Mouse (Mus musculus): ENCODE data around the gene Ep400. TPM values are rescaled to one million over a fixed set of nuclear protein-coding genes. Genes with fewer than 3 reads are reported as not detected.

Gene Ep400
- polyA plus RNA-seq, 1 experiment: 53.1 TPM

- Histone ChIP-seq H3K27ac (ENCODE audit: insufficient read depth, low read length) (no peak within 1 kb of the TSS), H3K4me1 (ENCODE audit: control insufficient read depth, insufficient read depth, low read length) (0 out of 2 replicates have a peak, but pooled peaks cover 5% of the 10 kb centered on the region), H3K4me3 (ENCODE audit: insufficient read depth, low read length) (peak within 1 kb of the TSS; percentile 82)
- no peak for TF ChIP-seq CTCF (IDR thresholded peaks at IDR 0.05; ENCODE audit: borderline replicate concordance, insufficient read depth, low read length)
- TF ChIP-seq POLR2A (IDR thresholded peaks at IDR 0.05; ENCODE audit: low read depth, low read length): peak; percentile 77
Observed at GRCm38 (mm10) chr5:110652719-110653648, 117.5 kb downstream of the Ep400 start, which contains the start of the genes Noc4l and Ddx51. Gene Noc4l (minus strand): TSS chr5:110653417. Gene Ddx51 (plus strand): TSS chr5:110653451.

- Histone ChIP-seq H3K4me1 (ENCODE audit: control insufficient read depth, insufficient read depth, low read length) (no peaks in the 10 kb centered on the region), H3K4me3 (ENCODE audit: insufficient read depth, low read length) (no peak overlapping the region), H3K27ac (ENCODE audit: insufficient read depth, low read length) (no peak overlapping the region)
- no peak for TF ChIP-seq POLR2A (IDR thresholded peaks at IDR 0.05; ENCODE audit: low read depth, low read length)
- no peak for TF ChIP-seq CTCF (IDR thresholded peaks at IDR 0.05; ENCODE audit: borderline replicate concordance, insufficient read depth, low read length)
Observed at GRCm38 (mm10) chr5:110646377-110646776, 124.1 kb downstream of the Ep400 start.

GRCm38 (mm10) chr5:110639459-110639858 is 131.1 kb downstream of the Ep400 start:
- no peak overlapping the region for H3K4me3 ChIP-seq (ENCODE audit: insufficient read depth, low read length)
- H3K27ac ChIP-seq (ENCODE audit: insufficient read depth, low read length): no peak overlapping the region
- TF ChIP-seq POLR2A (IDR thresholded peaks at IDR 0.05; ENCODE audit: low read depth, low read length) (no peak), CTCF (IDR thresholded peaks at IDR 0.05; ENCODE audit: borderline replicate concordance, insufficient read depth, low read length) (no peak)

GRCm38 (mm10) chr5:110638306-110639074 is 132.0 kb downstream of the Ep400 start:
- no peak for TF ChIP-seq CTCF (IDR thresholded peaks at IDR 0.05; ENCODE audit: borderline replicate concordance, insufficient read depth, low read length)
- no peak for TF ChIP-seq POLR2A (IDR thresholded peaks at IDR 0.05; ENCODE audit: low read depth, low read length)
- Histone ChIP-seq H3K27ac (ENCODE audit: insufficient read depth, low read length) (no peak overlapping the region), H3K4me3 (ENCODE audit: insufficient read depth, low read length) (no peak overlapping the region), H3K4me1 (ENCODE audit: control insufficient read depth, insufficient read depth, low read length) (no peaks in the 10 kb centered on the region)

More at GRCm38 (mm10) chr5:110639459-110639858, 131.1 kb downstream of the Ep400 start:
- H3K4me1 ChIP-seq (ENCODE audit: control insufficient read depth, insufficient read depth, low read length): no peaks in the 10 kb centered on the region

GRCm38 (mm10) chr5:110635951-110636707 is 134.4 kb downstream of the Ep400 start:
- TF ChIP-seq CTCF (IDR thresholded peaks at IDR 0.05; ENCODE audit: borderline replicate concordance, insufficient read depth, low read length) (no peak), POLR2A (IDR thresholded peaks at IDR 0.05; ENCODE audit: low read depth, low read length) (no peak)
- no peak overlapping the region for H3K27ac ChIP-seq (ENCODE audit: insufficient read depth, low read length)
- no peaks in the 10 kb centered on the region for H3K4me1 ChIP-seq (ENCODE audit: control insufficient read depth, insufficient read depth, low read length)
- no peak overlapping the region for H3K4me3 ChIP-seq (ENCODE audit: insufficient read depth, low read length)

GRCm38 (mm10) chr5:110629525-110630120 is 140.9 kb downstream of the Ep400 start:
- no peak overlapping the region for H3K4me3 ChIP-seq (ENCODE audit: insufficient read depth, low read length)
- H3K4me1 ChIP-seq (ENCODE audit: control insufficient read depth, insufficient read depth, low read length): no peaks in the 10 kb centered on the region
- no peak overlapping the region for H3K27ac ChIP-seq (ENCODE audit: insufficient read depth, low read length)
- no peak for TF ChIP-seq CTCF (IDR thresholded peaks at IDR 0.05; ENCODE audit: borderline replicate concordance, insufficient read depth, low read length)
- no peak for TF ChIP-seq POLR2A (IDR thresholded peaks at IDR 0.05; ENCODE audit: low read depth, low read length)

GRCm38 (mm10) chr5:110628156-110628555 is 142.4 kb downstream of the Ep400 start:
- TF ChIP-seq CTCF (IDR thresholded peaks at IDR 0.05; ENCODE audit: borderline replicate concordance, insufficient read depth, low read length) (no peak), POLR2A (IDR thresholded peaks at IDR 0.05; ENCODE audit: low read depth, low read length) (no peak)
- no peaks in the 10 kb centered on the region for H3K4me1 ChIP-seq (ENCODE audit: control insufficient read depth, insufficient read depth, low read length)
- H3K27ac ChIP-seq (ENCODE audit: insufficient read depth, low read length): no peak overlapping the region
- H3K4me3 ChIP-seq (ENCODE audit: insufficient read depth, low read length): no peak overlapping the region

GRCm38 (mm10) chr5:110627351-110627750 is 143.2 kb downstream of the Ep400 start:
- H3K4me1 ChIP-seq (ENCODE audit: control insufficient read depth, insufficient read depth, low read length): no peaks in the 10 kb centered on the region
- H3K4me3 ChIP-seq (ENCODE audit: insufficient read depth, low read length): no peak overlapping the region
- TF ChIP-seq CTCF (IDR thresholded peaks at IDR 0.05; ENCODE audit: borderline replicate concordance, insufficient read depth, low read length) (no peak), POLR2A (IDR thresholded peaks at IDR 0.05; ENCODE audit: low read depth, low read length) (no peak)
- no peak overlapping the region for H3K27ac ChIP-seq (ENCODE audit: insufficient read depth, low read length)

- H3K27ac ChIP-seq (ENCODE audit: insufficient read depth, low read length): no peak overlapping the region
- no peaks in the 10 kb centered on the region for H3K4me1 ChIP-seq (ENCODE audit: control insufficient read depth, insufficient read depth, low read length)
- no peak for TF ChIP-seq POLR2A (IDR thresholded peaks at IDR 0.05; ENCODE audit: low read depth, low read length)
- TF ChIP-seq CTCF (IDR thresholded peaks at IDR 0.05; ENCODE audit: borderline replicate concordance, insufficient read depth, low read length): no peak
- H3K4me3 ChIP-seq (ENCODE audit: insufficient read depth, low read length): no peak overlapping the region
Observed at GRCm38 (mm10) chr5:110624319-110624718, 146.2 kb downstream of the Ep400 start.

Data from embryonic fibroblast, embryonic 13.5 days (primary cell).